Mouse (Mus musculus) kidney, postnatal 14 days (tissue): Measurements from ENCODE around the gene 4930404H24Rik.

Experiments used
- DNase-seq: peaks from one replicate; pipeline ENCODE4 v3.0.0; 2022; ENCODE audit warnings: mixed read lengths

The 4930404H24Rik gene

GRCm38 (mm10) chr2:153492573-153493392 lies at the start of gene 4930404H24Rik:
TSS of gene 4930404H24Rik (plus strand) at chr2:153492790.
- peak; percentile 87 for DNase-seq

GRCm38 (mm10) chr2:153443434-153444240 lies 49.0 kb upstream of the 4930404H24Rik start:
- DNase-seq, result peak; percentile 63

- peak; percentile 87 for DNase-seq
Measured at GRCm38 (mm10) chr2:153444254-153445136, 48.1 kb upstream of the 4930404H24Rik start.

- DNase-seq, result peak; percentile 48
Measured at GRCm38 (mm10) chr2:153445137-153446016, 47.2 kb upstream of the 4930404H24Rik start.

GRCm38 (mm10) chr2:153446017-153446408 lies 46.6 kb upstream of the 4930404H24Rik start:
- peak; percentile 77 for DNase-seq

- DNase-seq, result no peak
Measured at GRCm38 (mm10) chr2:153446476-153446875, 46.1 kb upstream of the 4930404H24Rik start.

- DNase-seq, result no peak
Measured at GRCm38 (mm10) chr2:153447719-153448118, 44.9 kb upstream of the 4930404H24Rik start.

GRCm38 (mm10) chr2:153448519-153448918 lies 44.1 kb upstream of the 4930404H24Rik start:
- DNase-seq, result no peak

- DNase-seq, result no peak
Measured at GRCm38 (mm10) chr2:153453961-153454759, 38.4 kb upstream of the 4930404H24Rik start.

GRCm38 (mm10) chr2:153454841-153455506 lies 37.6 kb upstream of the 4930404H24Rik start:
- DNase-seq, result no peak

- DNase-seq, result no peak
Measured at GRCm38 (mm10) chr2:153457467-153457866, 35.1 kb upstream of the 4930404H24Rik start.

- DNase-seq, result peak; percentile 33
Measured at GRCm38 (mm10) chr2:153458022-153458441, 34.6 kb upstream of the 4930404H24Rik start.

GRCm38 (mm10) chr2:153463257-153463656 lies 29.3 kb upstream of the 4930404H24Rik start:
- DNase-seq, result no peak

- DNase-seq, result no peak
Measured at GRCm38 (mm10) chr2:153467372-153467771, 25.2 kb upstream of the 4930404H24Rik start.

- no peak for DNase-seq
Measured at GRCm38 (mm10) chr2:153469317-153469716, 23.3 kb upstream of the 4930404H24Rik start.

GRCm38 (mm10) chr2:153469764-153470163 lies 22.8 kb upstream of the 4930404H24Rik start:
- no peak for DNase-seq

GRCm38 (mm10) chr2:153470983-153471382 lies 21.6 kb upstream of the 4930404H24Rik start:
- peak; percentile 30 for DNase-seq

- peak; percentile 42 for DNase-seq
Measured at GRCm38 (mm10) chr2:153475114-153476112, 17.2 kb upstream of the 4930404H24Rik start.

GRCm38 (mm10) chr2:153478583-153478982 lies 14.0 kb upstream of the 4930404H24Rik start:
- peak; percentile 83 for DNase-seq
